In the genomic region with DNA sequence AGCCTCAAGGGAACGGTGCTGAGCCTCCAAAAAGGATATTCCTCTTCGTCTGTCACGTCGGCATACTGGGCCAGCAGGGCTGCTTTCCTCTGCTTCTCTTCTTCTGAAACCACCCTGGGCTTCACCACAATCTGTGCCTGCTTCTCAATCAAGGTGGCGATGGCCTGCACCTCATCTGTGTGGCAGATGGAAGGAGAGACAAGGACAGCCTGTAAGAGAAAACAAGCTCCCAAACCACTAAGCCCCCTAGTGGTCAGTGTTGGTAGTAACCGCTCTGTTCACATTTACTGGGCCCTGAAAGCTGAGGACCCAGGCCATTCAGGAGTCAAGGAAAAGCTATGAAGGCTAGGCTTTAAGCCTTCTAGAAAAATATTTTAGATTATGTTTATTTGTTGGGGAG, we compare ENCODE assay signal across 8 mouse cellular contexts. TPM values are rescaled to one million over a fixed set of nuclear protein-coding genes. Genes with fewer than 3 reads are reported as not detected.
DNase-seq lines count a peak whose midpoint lies in the region; ATAC-seq and TF ChIP-seq lines count a peak whose summit lies in the region.

No protein-coding gene starts in this region.

- no peak for ATAC-seq in Patski

- peak; percentile 88 for TF ChIP-seq CTCF in Patski (IDR thresholded peaks at IDR 0.05)

- in situ Hi-C loops in Patski (cut with MboI; ENCODE audit: low pct_unique_long_range_greater_than_20kb): no loop called here

- DNase-seq in gastrocnemius, adult 18-20 months (ENCODE audit: low spot score): peak; percentile 60
- no peak for DNase-seq in gastrocnemius, postnatal 25 days
- DNase-seq in Patski (ENCODE audit: low read depth, low spot score): peak; percentile 13
- peak; percentile 84 for DNase-seq in cerebellum, adult 9-10 months
- DNase-seq in frontal cortex, postnatal 25 days (ENCODE audit: low spot score in 2 of 2): peak; percentile 41 to 67
- DNase-seq in layer of hippocampus, adult 8-10 months (ENCODE audit: low spot score in 2 of 2): peak; percentile 44 to 71
- peak; percentile 77 for DNase-seq in lung, postnatal 14 days
- peak; percentile 9 to 64 for DNase-seq in spleen, adult 18-20 months

- CTCF ChIA-PET in Patski (lab: Charles Lee): interaction anchor here (1.1 to 1.6 kb wide), 2 partner anchors 24 to 115 kb away, joined by 3 to 4 read pairs; no protein-coding TSS in a partner anchor

- POLR2A ChIA-PET in Patski (lab: Charles Lee): interaction anchor here (0.6 kb wide), 1 partner anchor 443 kb away, joined by 4 read pairs; no protein-coding TSS in a partner anchor

- H3K27me3 ChIP-seq in Patski: no peaks in the 10 kb centered on the region

RNA-seq across cellular contexts. Expression of gene Ccdc43, which starts 7.4 kb away (rescaled TPM):
- total RNA-seq in gastrocnemius, adult 18-20 months (2021): 10 to 100 TPM; 74.4 to 79.7 TPM
- 10 to 100 TPM; 60.3 to 73.0 TPM for total RNA-seq in gastrocnemius, postnatal 25 days (2021)
- polyA plus RNA-seq in Patski (2021): 41.4 TPM
- 10 to 100 TPM; 29.3 to 32.2 (median 30.1) TPM for total RNA-seq in layer of hippocampus, adult 8-10 months (2022)

RNA-seq across cellular contexts. Expression of gene Meioc, which starts 26.6 kb away (rescaled TPM):
- not detected for total RNA-seq in gastrocnemius, adult 18-20 months (2021)
- total RNA-seq in gastrocnemius, postnatal 25 days (2021): not detected
- 0.09 TPM for polyA plus RNA-seq in Patski (2021)
- total RNA-seq in layer of hippocampus, adult 8-10 months (2022): not detected
